In genomic region chr2:172547807-172548586, GRCm38 (mm10) we compare ENCODE assay signal across 11 mouse cellular contexts. TPM values are rescaled to one million over a fixed set of nuclear protein-coding genes. Genes with fewer than 3 reads are reported as not detected.
DNase-seq lines count a peak whose midpoint lies in the region; ATAC-seq and TF ChIP-seq lines count a peak whose summit lies in the region.
"Had no signal": no experiment of that assay in that cellular context is flagged by ENCODE, and none has a peak within 500 bp of the region (broad histone marks: within the 10 kb centered on the region; RNA-seq: fewer than 3 reads in every experiment).

No protein-coding gene starts in this region.

- no peak for TF ChIP-seq CTCF in kidney, postnatal 0 days (IDR thresholded peaks at IDR 0.05; ENCODE audit: low read depth)

- no peak overlapping the region for H3K9ac ChIP-seq in kidney, postnatal 0 days (ENCODE audit: low read depth, low read length)
- H3K9ac ChIP-seq in liver, embryonic 12.5 days = no peak overlapping the region
- H3K9ac ChIP-seq: liver, embryonic 13.5 days had no signal

- no peak overlapping the region for H3K4me3 ChIP-seq in kidney, postnatal 0 days (replicated peaks; ENCODE audit: low read depth, low read length)
- H3K4me3 ChIP-seq in forebrain, embryonic 10.5 days = peak overlapping the region; percentile 64
- H3K4me3 ChIP-seq in liver, embryonic 12.5 days = no peak overlapping the region
- H3K4me3 ChIP-seq: liver, embryonic 13.5 days; myocyte had no signal

- no peak overlapping the region for H3K27ac ChIP-seq in kidney, postnatal 0 days
- peak overlapping the region; percentile 41; the same call in 1 of the 2 replicates for H3K27ac ChIP-seq in forebrain, embryonic 10.5 days
- no peak overlapping the region for H3K27ac ChIP-seq in liver, embryonic 12.5 days
- H3K27ac ChIP-seq: liver, embryonic 13.5 days had no signal

- H3K36me3 ChIP-seq in kidney, postnatal 0 days (ENCODE audit: insufficient read depth, low read length) = no peaks in the 10 kb centered on the region
- H3K36me3 ChIP-seq in forebrain, embryonic 10.5 days (replicated peaks) = peaks cover 6% of the 10 kb centered on the region
- no peaks in the 10 kb centered on the region for H3K36me3 ChIP-seq in liver, embryonic 12.5 days
- H3K36me3 ChIP-seq: liver, embryonic 13.5 days had no signal

- peak overlapping the region; percentile 34; the same call in 1 of the 2 replicates for H3K4me2 ChIP-seq in kidney, postnatal 0 days (ENCODE audit: low read length)
- H3K4me2 ChIP-seq in liver, embryonic 12.5 days = peak overlapping the region; percentile 10; the same call in 1 of the 2 replicates
- H3K4me2 ChIP-seq: liver, embryonic 13.5 days had no signal

- H3K27me3 ChIP-seq in kidney, postnatal 0 days (ENCODE audit: insufficient read depth, low read length) = peaks cover 84% of the 10 kb centered on the region
- peaks cover 100% of the 10 kb centered on the region for H3K27me3 ChIP-seq in forebrain, embryonic 10.5 days (ENCODE audit: poor library complexity, severe bottlenecking)
- H3K27me3 ChIP-seq in liver, embryonic 12.5 days (replicated peaks) = peaks cover 99% of the 10 kb centered on the region

- H3K9me3 ChIP-seq in kidney, postnatal 0 days (replicated peaks; ENCODE audit: low read length) = no peaks in the 10 kb centered on the region
- H3K9me3 ChIP-seq in forebrain, embryonic 10.5 days = no peaks in the 10 kb centered on the region
- H3K9me3 ChIP-seq in liver, embryonic 12.5 days (replicated peaks) = no peaks in the 10 kb centered on the region
- H3K9me3 ChIP-seq: liver, embryonic 13.5 days had no signal

- H3K4me1 ChIP-seq in kidney, postnatal 0 days (replicated peaks; ENCODE audit: insufficient read depth, low read length) = peaks cover 25% of the 10 kb centered on the region
- peaks cover 78% of the 10 kb centered on the region for H3K4me1 ChIP-seq in forebrain, embryonic 10.5 days
- H3K4me1 ChIP-seq in liver, embryonic 12.5 days = peaks cover 25% of the 10 kb centered on the region

- 5% methylated on average over 27 of the region's 27 CpGs for WGBS in kidney, postnatal 0 days
- 2% methylated on average over 27 of the region's 27 CpGs for WGBS in forebrain, embryonic 10.5 days
- WGBS in liver, embryonic 12.5 days (ENCODE audit: insufficient replicate concordance) = 3% methylated on average over 27 of the region's 27 CpGs

- intact Hi-C loops in left cerebral cortex, postnatal 25 days (cut with DNase I) = no loop called here

- DNase-seq in kidney, postnatal 0 days (ENCODE audit: low spot score) = no peak
- DNase-seq in kidney, adult 9 months = no peak
- DNase-seq in embryo, embryonic 11 days = peak; percentile 41
- DNase-seq in forebrain, embryonic 10.5 days (ENCODE audit: extremely low spot score, low spot score) = peak; percentile 42
- no peak for DNase-seq in ovary, postnatal 10 days (ENCODE audit: low spot score)
- DNase-seq in left cerebral cortex, postnatal 25 days (ENCODE audit: low spot score in 2 of 2) = no peak
- DNase-seq: liver, embryonic 13.5 days had no signal

- no peak for ATAC-seq in kidney, postnatal 0 days (replicated peaks; ENCODE audit: low FRiP score, low read depth)
- no peak for ATAC-seq in liver, embryonic 12.5 days

RNA-seq across cellular contexts. Expression of gene Tfap2c, which starts 1.4 kb away (rescaled TPM):
- polyA plus RNA-seq in kidney, postnatal 0 days (2015; fragmentation: Nextera tagmentation; extraction: Ambion mirVana) = 0.22 and 0.53 TPM in 2 replicates
- 38.2 and 43.2 TPM in 2 replicates for polyA plus RNA-seq in forebrain, embryonic 10.5 days (2016; fragmentation: Nextera tagmentation; extraction: Ambion mirVana)
- polyA plus RNA-seq in liver, embryonic 12.5 days (2016; fragmentation: Nextera tagmentation; extraction: Ambion mirVana) = not detected in 2 replicates
- under 1 TPM; 0.11 to 0.57 TPM for total RNA-seq in left cerebral cortex, postnatal 25 days (2021)
- polyA plus RNA-seq: kidney, adult 2 months; liver, embryonic 13.5 days; myocyte; spleen, adult 2 months had no signal

Comparison
In these comparisons a context has a peak if more than half of its experiments do, and no peak if none do; other contexts are left out.
1. DNase-seq: peak in embryo, embryonic 11 days (single experiment) and forebrain, embryonic 10.5 days (single experiment); none in kidney, postnatal 0 days (single experiment), kidney, adult 9 months (single experiment), ovary, postnatal 10 days (single experiment) and left cerebral cortex, postnatal 25 days (0 of 2).
2. RNA of gene Tfap2c, which starts 1.4 kb away (polyA plus RNA-seq): 38.2 to 43.2 TPM in forebrain, embryonic 10.5 days; 0.22 to 0.53 TPM in kidney, postnatal 0 days and not detected in liver, embryonic 12.5 days; every median in the first group is over 10 times any median in the second.